15 mouse cellular contexts compared by ENCODE assay signal in the genomic region with DNA sequence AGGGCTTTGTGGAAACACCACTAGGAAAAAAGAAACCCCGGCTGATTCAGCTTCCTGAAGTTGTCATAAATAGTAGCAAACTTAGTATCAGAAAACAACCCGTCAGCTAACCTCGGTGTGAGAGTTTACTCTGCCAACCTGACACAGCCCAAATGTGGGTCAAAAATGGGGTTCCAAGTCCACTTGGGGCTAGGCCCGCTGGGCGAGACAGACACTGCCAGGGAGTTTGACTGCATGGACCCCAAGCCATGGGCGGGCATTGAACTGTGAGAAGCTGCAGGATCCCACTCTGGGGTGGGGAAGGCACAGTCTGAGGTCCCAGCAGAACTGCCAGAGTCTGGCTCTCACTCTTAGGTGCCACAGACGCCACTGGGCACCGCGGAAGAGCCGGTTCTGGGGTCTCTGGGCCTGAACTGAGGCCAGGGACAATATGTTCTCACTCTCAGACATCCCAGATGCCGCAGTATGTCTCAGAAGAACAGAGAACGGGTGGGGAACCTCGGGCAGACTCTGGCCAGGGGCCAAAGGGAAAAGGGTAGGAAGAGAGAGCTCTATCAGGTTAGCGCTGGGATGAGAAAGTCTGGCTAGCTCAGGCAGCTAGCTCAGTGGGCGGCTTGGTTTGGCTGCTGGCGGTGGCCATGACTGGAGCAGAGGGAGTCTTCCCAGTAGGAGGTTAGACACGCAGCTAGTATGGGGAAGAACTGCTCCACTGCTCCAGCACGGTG.
"Had no signal": no experiment of that assay in that cellular context is flagged by ENCODE, and none has a peak within 500 bp of the region (broad histone marks: within the 10 kb centered on the region; RNA-seq: fewer than 3 reads in every experiment).

No protein-coding gene starts in this region.

- H3K9ac ChIP-seq: limb, embryonic 13.5 days; liver, embryonic 12.5 days; lung, embryonic 14.5 days; neural tube, embryonic 15.5 days had no signal

- H3K9me3 ChIP-seq: limb, embryonic 13.5 days; liver, embryonic 12.5 days; midbrain, embryonic 10.5 days; neural tube, embryonic 15.5 days had no signal

- H3K4me2 ChIP-seq: limb, embryonic 13.5 days; liver, embryonic 12.5 days; lung, embryonic 14.5 days; neural tube, embryonic 15.5 days had no signal

- H3K36me3 ChIP-seq: limb, embryonic 13.5 days; liver, embryonic 12.5 days; midbrain, embryonic 10.5 days; neural tube, embryonic 15.5 days had no signal

- H3K27me3 ChIP-seq: limb, embryonic 13.5 days; liver, embryonic 12.5 days; neural tube, embryonic 15.5 days had no signal

- DNase-seq: layer of hippocampus, adult 9-11 months; layer of hippocampus, postnatal 36 days; lung, embryonic 14.5 days; lung, postnatal 10 days; lung, postnatal 4 days; midbrain, embryonic 14.5 days; right cerebral cortex, adult 18-20 months; right cerebral cortex, postnatal 25 days; thymus, postnatal 36 days had no signal

- H3K4me3 ChIP-seq: limb, embryonic 13.5 days; liver, embryonic 12.5 days; midbrain, embryonic 10.5 days; myocyte; neural tube, embryonic 15.5 days had no signal

- ATAC-seq: intestine, embryonic 16.5 days; liver, embryonic 12.5 days had no signal

- H3K27ac ChIP-seq: limb, embryonic 13.5 days; liver, embryonic 12.5 days; midbrain, embryonic 10.5 days; neural tube, embryonic 15.5 days had no signal
